Mouse (Mus musculus) liver, embryonic 14.5 days (tissue): Measurements from ENCODE around the gene Rbfox1.

Experiments used
- CTCF ChIP-seq: IDR thresholded peaks from 2 replicates; pipeline ENCODE4 v1.5.1; 2016; ENCODE audit warnings: antibody characterized with exemption, low read depth, control low read depth
- EP300 ChIP-seq: IDR thresholded peaks from 2 replicates; pipeline ENCODE4 v1.6.1; 2016; ENCODE audit warnings: antibody characterized with exemption, low read depth

DNA sequence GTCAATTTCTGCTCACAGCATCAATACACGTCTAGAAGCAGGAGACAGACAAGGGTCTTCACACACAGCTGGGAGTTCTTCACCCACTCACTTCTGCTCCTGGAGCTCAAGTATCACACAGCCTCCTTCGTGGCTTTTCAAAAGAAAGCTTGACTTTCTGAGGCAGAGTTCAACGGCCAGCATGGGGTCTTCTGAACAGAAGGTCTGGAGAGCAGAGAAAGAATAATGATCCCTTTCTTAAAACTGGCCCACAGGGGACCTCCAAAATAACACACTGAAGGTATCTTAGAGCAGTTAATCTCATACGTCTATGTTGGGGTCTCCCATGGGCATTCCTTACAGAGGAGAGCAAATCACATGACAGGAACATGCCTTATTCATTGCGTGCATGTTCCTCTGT lies 1034.5 kb downstream of the Rbfox1 start:
- TF ChIP-seq CTCF (no peak), EP300 (no peak)
